Mouse (Mus musculus): ENCODE measurements around the gene Rbm10. TPM values are rescaled to one million over a fixed set of nuclear protein-coding genes. Genes with fewer than 3 reads are reported as not detected.
A peak's percentile ranks its signal among the peaks of the same experiment; 100 is the strongest.

The Rbm10 gene
- polyA plus RNA-seq (2021), result 51.4 TPM

GRCm38 (mm10) chrX:20617176-20617902 is at the start of gene Rbm10, which contains the start of gene Ndufb11:
TSS of gene Rbm10 (plus strand) at chrX:20617503.
TSS of gene Ndufb11 (minus strand) at chrX:20617619.
- in situ Hi-C loops (cut with MboI; ENCODE audit: low pct_unique_long_range_greater_than_20kb), result no loop called here
- H3K27me3 ChIP-seq, result peaks cover under 1% of the 10 kb centered on the region
- peak; percentile 53 for DNase-seq (ENCODE audit: low read depth, low spot score)
- peak; percentile 99 for ATAC-seq
- ChIA-PET CTCF (interaction anchor here (1.5 kb wide), 1 partner anchor 9 kb away, joined by 3 read pairs; no protein-coding TSS in a partner anchor), POLR2A (interaction anchor here (0.6 kb wide), 1 partner anchor 11 kb away, joined by 3 read pairs; no protein-coding TSS in a partner anchor)
- TF ChIP-seq CTCF (IDR thresholded peaks at IDR 0.05), result no peak

GRCm38 (mm10) chrX:20571024-20571423 is 46.3 kb upstream of the Rbm10 start:
- CTCF ChIA-PET, result interaction anchor here (1.2 kb wide), 1 partner anchor 14 kb away, joined by 3 read pairs; no protein-coding TSS in a partner anchor
- peaks cover 4% of the 10 kb centered on the region for H3K27me3 ChIP-seq
- in situ Hi-C loops (cut with MboI; ENCODE audit: low pct_unique_long_range_greater_than_20kb), result loop anchor here (10.0 to 25.0 kb wide), 2 partner anchors 409 to 546 kb away; no protein-coding TSS in a partner anchor
- no peak for TF ChIP-seq CTCF (IDR thresholded peaks at IDR 0.05)
- ATAC-seq (no peak), DNase-seq (ENCODE audit: low read depth, low spot score) (no peak)
- POLR2A ChIA-PET, result no interaction called here

GRCm38 (mm10) chrX:20572683-20573082 is 44.6 kb upstream of the Rbm10 start:
- TF ChIP-seq CTCF (IDR thresholded peaks at IDR 0.05), result no peak
- ATAC-seq (no peak), DNase-seq (ENCODE audit: low read depth, low spot score) (no peak)
- in situ Hi-C loops (cut with MboI; ENCODE audit: low pct_unique_long_range_greater_than_20kb), result loop anchor here (10.0 to 25.0 kb wide), 2 partner anchors 410 to 548 kb away; no protein-coding TSS in a partner anchor
- POLR2A ChIA-PET, result no interaction called here
- CTCF ChIA-PET, result interaction anchor here (1.0 kb wide), 1 partner anchor 12 kb away, joined by 4 read pairs; no protein-coding TSS in a partner anchor
- H3K27me3 ChIP-seq, result peaks cover 10% of the 10 kb centered on the region

- CTCF ChIA-PET, result no interaction called here
- peaks cover 10% of the 10 kb centered on the region for H3K27me3 ChIP-seq
- in situ Hi-C loops (cut with MboI; ENCODE audit: low pct_unique_long_range_greater_than_20kb), result loop anchor here (10.0 to 25.0 kb wide), 2 partner anchors 412 to 549 kb away; no protein-coding TSS in a partner anchor
- no peak for TF ChIP-seq CTCF (IDR thresholded peaks at IDR 0.05)
- DNase-seq (ENCODE audit: low read depth, low spot score), result no peak
- ATAC-seq, result no peak
- POLR2A ChIA-PET, result no interaction called here
Measured at GRCm38 (mm10) chrX:20573927-20574326, 43.4 kb upstream of the Rbm10 start.

- ChIA-PET POLR2A (no interaction called here), CTCF (no interaction called here)
- TF ChIP-seq CTCF (IDR thresholded peaks at IDR 0.05), result peak; percentile 54
- no peaks in the 10 kb centered on the region for H3K27me3 ChIP-seq
- ATAC-seq, result no peak
- DNase-seq (ENCODE audit: low read depth, low spot score), result no peak
- in situ Hi-C loops (cut with MboI; ENCODE audit: low pct_unique_long_range_greater_than_20kb), result loop anchor here (10.0 kb wide), 1 partner anchor 233 kb away; no protein-coding TSS in a partner anchor
Measured at GRCm38 (mm10) chrX:20587968-20588367, 29.3 kb upstream of the Rbm10 start.

- DNase-seq (ENCODE audit: low read depth, low spot score), result no peak
- ChIA-PET CTCF (no interaction called here), POLR2A (no interaction called here)
- H3K27me3 ChIP-seq, result peaks cover 5% of the 10 kb centered on the region
- TF ChIP-seq CTCF (IDR thresholded peaks at IDR 0.05), result no peak
- in situ Hi-C loops (cut with MboI; ENCODE audit: low pct_unique_long_range_greater_than_20kb), result no loop called here
- no peak for ATAC-seq
Measured at GRCm38 (mm10) chrX:20608500-20608899, 8.8 kb upstream of the Rbm10 start.

- in situ Hi-C loops (cut with MboI; ENCODE audit: low pct_unique_long_range_greater_than_20kb), result no loop called here
- no peak for DNase-seq (ENCODE audit: low read depth, low spot score)
- peaks cover 5% of the 10 kb centered on the region for H3K27me3 ChIP-seq
- CTCF ChIA-PET, result interaction anchor here (1.5 kb wide), 1 partner anchor 10 kb away, joined by 3 read pairs; no protein-coding TSS in a partner anchor
- no peak for TF ChIP-seq CTCF (IDR thresholded peaks at IDR 0.05)
- peak; percentile 3 for ATAC-seq
- POLR2A ChIA-PET, result interaction anchor here (0.6 kb wide), 1 partner anchor 10 kb away, joined by 3 read pairs; no protein-coding TSS in a partner anchor
Measured at GRCm38 (mm10) chrX:20616861-20617175, 485 bp upstream of the Rbm10 start.

GRCm38 (mm10) chrX:20617903-20618399 is 648 bp downstream of the Rbm10 start:
- peak; percentile 11 for ATAC-seq
- DNase-seq (ENCODE audit: low read depth, low spot score), result no peak
- H3K27me3 ChIP-seq, result peaks cover 4% of the 10 kb centered on the region
- ChIA-PET POLR2A (no interaction called here), CTCF (interaction anchor here (1.5 kb wide), 1 partner anchor 9 kb away, joined by 3 read pairs; no protein-coding TSS in a partner anchor)
- in situ Hi-C loops (cut with MboI; ENCODE audit: low pct_unique_long_range_greater_than_20kb), result no loop called here
- TF ChIP-seq CTCF (IDR thresholded peaks at IDR 0.05), result no peak

GRCm38 (mm10) chrX:20638141-20638540 is 20.8 kb downstream of the Rbm10 start:
- DNase-seq (ENCODE audit: low read depth, low spot score) (no peak), ATAC-seq (no peak)
- no peak for TF ChIP-seq CTCF (IDR thresholded peaks at IDR 0.05)
- peaks cover 4% of the 10 kb centered on the region for H3K27me3 ChIP-seq
- POLR2A ChIA-PET, result no interaction called here
- CTCF ChIA-PET, result interaction anchor here (0.7 kb wide), 1 partner anchor 76 kb away, joined by 3 read pairs; no protein-coding TSS in a partner anchor
- in situ Hi-C loops (cut with MboI; ENCODE audit: low pct_unique_long_range_greater_than_20kb), result no loop called here

GRCm38 (mm10) chrX:20644780-20645179 is 27.5 kb downstream of the Rbm10 start:
- no peak for TF ChIP-seq CTCF (IDR thresholded peaks at IDR 0.05)
- peaks cover 4% of the 10 kb centered on the region for H3K27me3 ChIP-seq
- DNase-seq (ENCODE audit: low read depth, low spot score) (no peak), ATAC-seq (no peak)
- ChIA-PET POLR2A (no interaction called here), CTCF (no interaction called here)
- in situ Hi-C loops (cut with MboI; ENCODE audit: low pct_unique_long_range_greater_than_20kb), result no loop called here

- ATAC-seq (no peak), DNase-seq (ENCODE audit: low read depth, low spot score) (no peak)
- no peak for TF ChIP-seq CTCF (IDR thresholded peaks at IDR 0.05)
- ChIA-PET CTCF (no interaction called here), POLR2A (interaction anchor here (0.6 kb wide), 1 partner anchor 188 kb away, joined by 3 read pairs; no protein-coding TSS in a partner anchor)
- in situ Hi-C loops (cut with MboI; ENCODE audit: low pct_unique_long_range_greater_than_20kb), result no loop called here
- peaks cover 9% of the 10 kb centered on the region for H3K27me3 ChIP-seq
Measured at GRCm38 (mm10) chrX:20657593-20657992, 40.3 kb downstream of the Rbm10 start.

All from Patski (cell line).